ENCODE assay signal across 25 mouse cellular contexts in genomic region chr17:13174029-13174428, GRCm38 (mm10). TPM values are rescaled to one million over a fixed set of nuclear protein-coding genes. Genes with fewer than 3 reads are reported as not detected.
DNase-seq lines count a peak whose midpoint lies in the region; ATAC-seq and TF ChIP-seq lines count a peak whose summit lies in the region.
"Not testable (repeated sequence)": the region's sequence is repeated elsewhere in the genome, so short reads cannot be mapped to it uniquely, and the experiment has no call there.
"Had no signal": no experiment of that assay in that cellular context is flagged by ENCODE, and none has a peak within 500 bp of the region (broad histone marks: within the 10 kb centered on the region; RNA-seq: fewer than 3 reads in every experiment).

No protein-coding gene starts in this region.

- not testable (repeated sequence) for H3K27ac ChIP-seq in CH12.LX (ENCODE audit: insufficient read depth, low read depth); intestine, postnatal 0 days (ENCODE audit: low read depth, low read length); liver, postnatal 0 days (ENCODE audit: low read depth)

- 67% methylated on average over 1 of the region's 3 CpGs for WGBS in intestine, postnatal 0 days
- 38% methylated on average over 1 of the region's 3 CpGs for WGBS in liver, postnatal 0 days (ENCODE audit: insufficient replicate concordance)

- not testable (repeated sequence) for H3K4me2 ChIP-seq in CH12.LX (ENCODE audit: insufficient read depth, low read depth, poor library complexity, severe bottlenecking); intestine, postnatal 0 days (replicated peaks; ENCODE audit: low read depth); liver, postnatal 0 days (ENCODE audit: low read depth, low read length)

- dilution Hi-C loops in CH12.LX (cut with MboI; ENCODE audit: extremely low pct_ligation_motif_present, extremely low pct_unique_long_range_greater_than_20kb, low sequenced_read_pairs): not testable (repeated sequence)

- peak in 1 of 2 experiments; percentile 48; a peak in 2 of 4 replicates for TF ChIP-seq CTCF in CH12.LX (conservative IDR thresholded peaks at IDR 0.05 in 1 of 2, IDR thresholded peaks at IDR 0.05 in 1 of 2; ENCODE audit: low read depth in 2 of 2, low read length in 2 of 2)
- TF ChIP-seq CTCF in intestine, postnatal 0 days (IDR thresholded peaks at IDR 0.05; ENCODE audit: low read depth): peak; percentile 15; the same call in 1 of the 2 replicates
- TF ChIP-seq CTCF in liver, postnatal 0 days (IDR thresholded peaks at IDR 0.05; ENCODE audit: low read depth): peak; percentile 23; the same call in 1 of the 2 replicates

- H3K79me2 ChIP-seq in CH12.LX (replicated peaks; ENCODE audit: control insufficient read depth, extremely low read depth, insufficient read depth, poor library complexity, severe bottlenecking): not testable (repeated sequence)

- ATAC-seq in intestine, postnatal 0 days; liver, postnatal 0 days: not testable (repeated sequence)
- ATAC-seq in megakaryocyte-erythroid progenitor cell, adult 5-6 weeks (replicated peaks; ENCODE audit: low FRiP score, low TSS enrichment, poor library complexity, severe bottlenecking): peak; percentile 52
- ATAC-seq in neutrophil, adult 5-6 weeks (ENCODE audit: extremely low read depth, insufficient number of reproducible peaks, low FRiP score, poor library complexity, severe bottlenecking): peak; percentile 39; the same call in 1 of the 2 replicates

- not testable (repeated sequence) for H3K4me1 ChIP-seq in CH12.LX (ENCODE audit: control insufficient read depth in 1 of 2, insufficient read depth in 2 of 2); intestine, postnatal 0 days (replicated peaks; ENCODE audit: control insufficient read depth, insufficient read depth, low read length); liver, postnatal 0 days (ENCODE audit: insufficient read depth)

- not testable (repeated sequence) for H3K27me3 ChIP-seq in CH12.LX (replicated peaks); intestine, postnatal 0 days (replicated peaks; ENCODE audit: control insufficient read depth, insufficient read depth, low read length); liver, postnatal 0 days (ENCODE audit: insufficient read depth, low read length)

- not testable (repeated sequence) for H3K9me3 ChIP-seq in CH12.LX (replicated peaks; ENCODE audit: low read length); intestine, postnatal 0 days (ENCODE audit: control insufficient read depth); liver, postnatal 0 days (ENCODE audit: low read length)

- TF ChIP-seq EP300 in CH12.LX (IDR thresholded peaks at IDR 0.05; ENCODE audit: low read length); liver, postnatal 0 days (IDR thresholded peaks at IDR 0.05; ENCODE audit: low read depth): not testable (repeated sequence)

- H3K9ac ChIP-seq in CH12.LX (ENCODE audit: insufficient read depth, low read depth); intestine, postnatal 0 days (ENCODE audit: low read depth, low read length); liver, postnatal 0 days (replicated peaks): not testable (repeated sequence)

- H3K36me3 ChIP-seq in CH12.LX (replicated peaks in 1 of 2; ENCODE audit: control insufficient read depth in 1 of 2, insufficient read depth in 1 of 2, low read length in 1 of 2); intestine, postnatal 0 days (ENCODE audit: control insufficient read depth, insufficient read depth); liver, postnatal 0 days (replicated peaks; ENCODE audit: insufficient read depth, low read length): not testable (repeated sequence)

- TF ChIP-seq POLR2A in CH12.LX (IDR thresholded peaks at IDR 0.05; ENCODE audit: low read depth, low read length): not testable (repeated sequence)

- peak; percentile 25 for TF ChIP-seq RAD21 in CH12.LX (IDR thresholded peaks at IDR 0.05; ENCODE audit: low read depth, low read length)

- in situ Hi-C loops in CH12.LX (cut with MboI; ENCODE audit: low pct_ligation_motif_present, low pct_unique_long_range_greater_than_20kb, low sequenced_read_pairs): not testable (repeated sequence)

- DNase-seq in CH12.LX (ENCODE audit: extremely low read depth); liver, postnatal 0 days: not testable (repeated sequence)
- DNase-seq in adrenal gland, postnatal 14 days: peak; percentile 39
- DNase-seq in heart, adult 11 months: peak; percentile 79

- not testable (repeated sequence) for H3K4me3 ChIP-seq in CH12.LX (replicated peaks in 1 of 3; ENCODE audit: low read depth in 2 of 3, low read length in 2 of 3, poor library complexity in 1 of 3); intestine, postnatal 0 days (ENCODE audit: low read depth, low read length); liver, postnatal 0 days (ENCODE audit: low read depth, low read length)

TF ChIP-seq in CH12.LX, 34 proteins besides CTCF, POLR2A, EP300 and RAD21:
- TF ChIP-seq SMC3 (IDR thresholded peaks at IDR 0.05; ENCODE audit: low read depth, low read length): peak; percentile 52

RNA-seq across cellular contexts. Expression of gene Unc93a, which starts 42.4 kb away (rescaled TPM):
- total RNA-seq in CH12.LX (2012; rRNA removed): 0.55 and 0.71 TPM in 2 replicates
- 2.2 and 2.7 TPM in 2 replicates for total RNA-seq in CH12.LX (2014; rRNA removed)
- polyA plus RNA-seq in CH12.LX (2012; ENCODE audit: insufficient read length, low read depth): 2.0 and 2.4 TPM in 2 replicates
- 0.26 TPM in 1 of 2 replicates, not detected in the other for total RNA-seq in adrenal gland, postnatal 14 days (2021)
- 0.16 and 0.20 TPM in 2 replicates for polyA plus RNA-seq in intestine, postnatal 0 days (2015; fragmentation: Nextera tagmentation; extraction: Ambion mirVana)
- 0.05 TPM in 1 of 2 replicates, not detected in the other for polyA plus RNA-seq in liver, postnatal 0 days (2015; fragmentation: Nextera tagmentation; extraction: Ambion mirVana)
- not detected in 2 replicates for total RNA-seq in megakaryocyte-erythroid progenitor cell, adult 5-6 weeks (2014; fragmentation: Nextera tagmentation)
- total RNA-seq in megakaryocyte-erythroid progenitor cell, adult 5-6 weeks (2017): 0.33 TPM in 1 of 2 replicates, not detected in the other
- total RNA-seq in neutrophil, adult 5-6 weeks (2017): 0.61 and 1.2 TPM in 2 replicates
- total RNA-seq: heart, adult 8-10 months; heart, postnatal 25 days; MEL had no signal
- polyA plus RNA-seq: CD4-positive, CD25-positive, alpha-beta regulatory T cell, adult 4 months; cortical plate, adult 2 months; embryonic facial prominence, embryonic 12.5 days; forebrain, embryonic 11.5 days; forebrain, embryonic 15.5 days; heart, embryonic 12.5 days; heart, embryonic 16.5 days; hindbrain, embryonic 11.5 days; hindbrain, embryonic 15.5 days had no signal

RNA-seq across cellular contexts. Expression of gene Smok2a, which starts 47.0 kb away (rescaled TPM):
- total RNA-seq in CH12.LX (2012; rRNA removed) (not detected in 2 replicates), CH12.LX (2014; rRNA removed) (not detected in 2 replicates)
- polyA plus RNA-seq in CH12.LX (2012; ENCODE audit: insufficient read length, low read depth): not detected in 2 replicates
- total RNA-seq in adrenal gland, postnatal 14 days (2021): not detected in 2 replicates
- polyA plus RNA-seq in intestine, postnatal 0 days (2015; fragmentation: Nextera tagmentation; extraction: Ambion mirVana): not detected in 2 replicates
- polyA plus RNA-seq in liver, postnatal 0 days (2015; fragmentation: Nextera tagmentation; extraction: Ambion mirVana): not detected in 2 replicates
- total RNA-seq in megakaryocyte-erythroid progenitor cell, adult 5-6 weeks (2014; fragmentation: Nextera tagmentation): not detected in 2 replicates
- not detected in 2 replicates for total RNA-seq in megakaryocyte-erythroid progenitor cell, adult 5-6 weeks (2017)
- not detected in 2 replicates for total RNA-seq in neutrophil, adult 5-6 weeks (2017)
- total RNA-seq: adrenal gland, adult 2 months; adrenal gland, postnatal 4 days; gastrocnemius, postnatal 10 days; gastrocnemius, postnatal 4 days; heart, adult 8-10 months; heart, postnatal 25 days; MEL had no signal
- polyA plus RNA-seq: adrenal gland, adult 2 months; brain, embryonic 14.5 days; CD4-positive, CD25-positive, alpha-beta regulatory T cell, adult 4 months; cortical plate, adult 2 months; embryonic facial prominence, embryonic 12.5 days; forebrain, embryonic 11.5 days; forebrain, embryonic 15.5 days; frontal cortex, adult 2 months; heart, embryonic 12.5 days; heart, embryonic 16.5 days; hindbrain, embryonic 11.5 days; hindbrain, embryonic 15.5 days had no signal

RNA-seq across cellular contexts. Expression of gene Smok2b, which starts 56.0 kb away (rescaled TPM):
- not detected in 2 replicates for total RNA-seq in CH12.LX (2012; rRNA removed)
- not detected in 2 replicates for total RNA-seq in CH12.LX (2014; rRNA removed)
- not detected in 2 replicates for polyA plus RNA-seq in CH12.LX (2012; ENCODE audit: insufficient read length, low read depth)
- total RNA-seq in adrenal gland, postnatal 14 days (2021): not detected in 2 replicates
- polyA plus RNA-seq in intestine, postnatal 0 days (2015; fragmentation: Nextera tagmentation; extraction: Ambion mirVana): not detected in 2 replicates
- not detected in 2 replicates for polyA plus RNA-seq in liver, postnatal 0 days (2015; fragmentation: Nextera tagmentation; extraction: Ambion mirVana)
- total RNA-seq in megakaryocyte-erythroid progenitor cell, adult 5-6 weeks (2014; fragmentation: Nextera tagmentation): not detected in 2 replicates
- not detected in 2 replicates for total RNA-seq in megakaryocyte-erythroid progenitor cell, adult 5-6 weeks (2017)
- not detected in 2 replicates for total RNA-seq in neutrophil, adult 5-6 weeks (2017)
- total RNA-seq: adrenal gland, adult 2 months; adrenal gland, postnatal 4 days; gastrocnemius, postnatal 10 days; gastrocnemius, postnatal 4 days; heart, adult 8-10 months; heart, postnatal 25 days; MEL had no signal
- polyA plus RNA-seq: adrenal gland, adult 2 months; brain, embryonic 14.5 days; CD4-positive, CD25-positive, alpha-beta regulatory T cell, adult 4 months; cortical plate, adult 2 months; embryonic facial prominence, embryonic 12.5 days; forebrain, embryonic 11.5 days; forebrain, embryonic 15.5 days; frontal cortex, adult 2 months; heart, embryonic 12.5 days; heart, embryonic 16.5 days; hindbrain, embryonic 11.5 days; hindbrain, embryonic 15.5 days had no signal
